Mouse (Mus musculus) liver, adult 2 months (tissue): ENCODE measurements around the gene 2610301B20Rik. TPM values are rescaled to one million over a fixed set of nuclear protein-coding genes. Genes with fewer than 3 reads are reported as not detected.

Source experiments
- DNase-seq: peaks from one replicate; pipeline ENCODE4 v3.0.0-alpha.2; 2011; ENCODE audit warnings: low read depth, low spot score; ENCODE audit errors: extremely low read depth
- H3K27ac ChIP-seq: fragments of 200-500 bp; replicated peaks from 2 replicates; pipeline ENCODE4 v1.5.1; 2012; ENCODE audit warnings: low read depth, mild to moderate bottlenecking, control low read depth, inconsistent platforms, low read length; ENCODE audit not compliant: insufficient read depth
- H3K27me3 ChIP-seq: fragments of 200-500 bp; 2 replicates; pipeline ENCODE4 v1.6.1; 2012; ENCODE audit warnings: mild to moderate bottlenecking, moderate library complexity, low read length, inconsistent platforms; ENCODE audit not compliant: control insufficient read depth, insufficient read depth
- H3K36me3 ChIP-seq: fragments of 200-500 bp; 2 replicates; pipeline ENCODE4 v1.6.1; 2012; ENCODE audit warnings: low read length, inconsistent platforms; ENCODE audit not compliant: control insufficient read depth, insufficient read depth
- H3K4me1 ChIP-seq: fragments of 200-500 bp; 2 replicates; pipeline ENCODE4 v1.6.1; 2011; ENCODE audit warnings: low read length; ENCODE audit not compliant: control insufficient read depth, insufficient read depth
- H3K4me3 ChIP-seq: fragments of 200-500 bp; 2 replicates; pipeline ENCODE4 v1.5.1; 2011; ENCODE audit warnings: low read depth, mild to moderate bottlenecking, control low read depth, low read length, moderate library complexity; ENCODE audit not compliant: insufficient read depth
- H3K79me2 ChIP-seq: fragments of 200-500 bp; 2 replicates; pipeline ENCODE4 v1.6.1; 2012; ENCODE audit warnings: inconsistent platforms, mild to moderate bottlenecking, low read length, moderate library complexity; ENCODE audit not compliant: control insufficient read depth, insufficient read depth
- H3K9ac ChIP-seq: fragments of 200-500 bp; 2 replicates; pipeline ENCODE4 v1.6.1; 2012; ENCODE audit warnings: low read depth, mild to moderate bottlenecking, control low read depth, inconsistent platforms, low read length
- CTCF ChIP-seq: fragments of 200-500 bp; IDR thresholded peaks from 2 replicates; pipeline ENCODE4 v1.5.1; 2011; ENCODE audit warnings: low read depth, low read length, control low read depth
- POLR2A ChIP-seq: fragments of 200-500 bp; IDR thresholded peaks from 2 replicates; pipeline ENCODE4 v1.6.1; 2011; ENCODE audit warnings: low read length, control low read depth; ENCODE audit not compliant: insufficient read depth; ENCODE audit errors: extremely low read depth
- WGBS: fragments of 180-500 bp; shearing (Covaris S2); methylation state at CpG from one replicate; pipeline ENCODE4 v1.1.7; 2018; 5-methylcytosine and 5-hydroxymethylcytosine counted together
- polyA plus RNA-seq: library from polyadenylated mRNA; depleted of rRNA; stranded (reverse); fragments of >200 nt; gene quantifications from 2 replicates; pipeline ENCODE4 v1.2.3, GENCODE M21; 2012
- total RNA-seq: library from RNA; depleted of rRNA; stranded (reverse); fragments of >200 nt; gene quantifications from 2 replicates; pipeline ENCODE4 v1.2.3, GENCODE M21; 2014

The 2610301B20Rik gene
- total and polyA plus RNA-seq, 2 experiments = 1.9 to 2.7 TPM

DNA sequence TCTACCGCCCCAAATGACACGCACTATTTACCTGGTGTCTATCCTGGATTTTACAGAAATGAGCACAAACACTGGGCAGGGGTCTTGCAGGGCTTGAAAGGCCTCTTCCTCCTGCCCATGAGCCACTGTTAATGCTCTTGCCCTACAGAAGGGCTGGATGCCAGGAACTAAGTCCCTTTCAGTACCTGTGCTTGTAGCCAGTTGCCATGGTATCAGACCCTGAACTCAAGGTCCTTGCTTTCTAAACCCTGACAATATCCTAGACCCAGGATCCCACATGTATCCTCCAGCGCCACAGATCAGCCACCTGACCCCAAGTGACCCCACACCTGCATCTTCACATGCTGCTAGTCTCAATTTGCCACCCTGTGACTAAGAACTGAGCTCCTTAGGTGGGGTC lies 39.1 kb downstream of the 2610301B20Rik start:
- H3K27ac ChIP-seq = no peak overlapping the region
- no peak overlapping the region for H3K9ac ChIP-seq
- no peaks in the 10 kb centered on the region for H3K36me3 ChIP-seq
- TF ChIP-seq CTCF (no peak), POLR2A (no peak)
- WGBS = 97% methylated on average over 3 of the region's 3 CpGs
- DNase-seq = no peak
- no peaks in the 10 kb centered on the region for H3K79me2 ChIP-seq
- no peak overlapping the region for H3K4me3 ChIP-seq
- no peaks in the 10 kb centered on the region for H3K4me1 ChIP-seq
- no peaks in the 10 kb centered on the region for H3K27me3 ChIP-seq

DNA sequence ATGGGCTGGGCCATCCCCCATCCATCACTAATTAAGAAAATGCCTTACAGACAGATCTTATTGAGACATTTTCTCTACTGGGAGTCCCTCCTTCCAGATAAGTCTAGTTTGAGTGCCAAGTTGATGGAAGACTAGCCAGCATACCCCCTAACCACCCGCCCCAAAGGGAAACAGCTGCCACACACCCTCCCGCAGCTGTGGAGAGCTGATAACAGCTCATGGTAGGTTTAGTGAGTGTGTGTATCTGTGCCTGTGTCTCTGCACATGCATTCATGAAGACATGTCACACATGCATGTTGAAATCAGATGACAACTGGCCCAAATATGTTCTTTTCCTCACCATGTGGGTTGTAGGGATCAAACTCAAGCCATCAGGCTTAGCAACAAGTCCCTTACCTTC lies 40.5 kb downstream of the 2610301B20Rik start:
- H3K79me2 ChIP-seq = no peaks in the 10 kb centered on the region
- no peaks in the 10 kb centered on the region for H3K27me3 ChIP-seq
- DNase-seq = no peak
- no peak overlapping the region for H3K4me3 ChIP-seq
- H3K27ac ChIP-seq = no peak overlapping the region
- 88% methylated on average over 2 of the region's 2 CpGs for WGBS
- TF ChIP-seq POLR2A (no peak), CTCF (no peak)
- H3K4me1 ChIP-seq = no peaks in the 10 kb centered on the region
- no peak overlapping the region for H3K9ac ChIP-seq
- no peaks in the 10 kb centered on the region for H3K36me3 ChIP-seq

DNA sequence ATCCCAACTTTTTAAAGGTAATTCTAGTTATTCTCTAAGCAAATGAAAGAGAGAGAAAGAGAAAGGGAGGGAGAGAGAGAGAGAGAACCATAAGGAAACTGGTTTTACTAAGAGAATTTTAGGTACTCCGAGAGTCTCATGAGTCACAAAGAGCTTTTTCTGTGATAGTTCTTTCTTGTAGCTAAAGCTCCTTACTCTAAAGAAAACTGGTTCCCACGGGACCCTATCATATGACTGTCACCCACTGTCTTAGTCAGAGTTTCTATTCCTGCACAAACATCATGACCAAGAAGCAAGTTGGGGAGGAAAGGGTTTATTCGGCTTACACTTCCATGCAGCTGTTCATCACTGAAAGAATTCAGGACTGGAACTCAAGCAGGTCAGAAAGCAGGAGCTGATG lies 41.0 kb downstream of the 2610301B20Rik start:
- no peak for DNase-seq
- H3K36me3 ChIP-seq = no peaks in the 10 kb centered on the region
- no peak overlapping the region for H3K9ac ChIP-seq
- H3K27me3 ChIP-seq = no peaks in the 10 kb centered on the region
- WGBS = 91% methylated on average over 3 of the region's 3 CpGs
- H3K4me1 ChIP-seq = no peaks in the 10 kb centered on the region
- H3K4me3 ChIP-seq = no peak overlapping the region
- no peak for TF ChIP-seq CTCF
- TF ChIP-seq POLR2A = no peak
- no peaks in the 10 kb centered on the region for H3K79me2 ChIP-seq
- H3K27ac ChIP-seq = no peak overlapping the region

DNA sequence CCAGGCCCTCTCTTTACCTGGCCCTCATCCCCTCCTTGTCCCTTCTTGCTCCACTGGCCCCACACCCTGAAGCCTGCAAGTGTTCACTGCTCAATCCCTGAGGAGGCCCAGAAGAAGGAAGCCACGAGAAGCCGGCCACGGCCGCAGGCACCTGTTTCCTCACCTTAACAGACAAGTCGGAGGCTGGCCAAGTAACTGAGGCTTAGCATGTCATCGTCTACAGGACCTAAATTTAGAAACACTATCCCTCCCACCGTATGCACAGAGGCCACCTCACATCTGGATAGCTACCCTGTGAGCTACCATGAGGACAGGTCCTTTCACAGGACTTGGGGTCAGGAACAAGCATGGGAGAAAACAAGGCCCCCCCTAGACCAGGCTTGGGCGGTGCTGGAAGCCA lies 44.1 kb downstream of the 2610301B20Rik start:
- Histone ChIP-seq H3K79me2 (no peaks in the 10 kb centered on the region), H3K4me1 (peaks cover 2% of the 10 kb centered on the region), H3K4me3 (no peak overlapping the region), H3K27me3 (no peaks in the 10 kb centered on the region), H3K36me3 (no peaks in the 10 kb centered on the region), H3K9ac (no peak overlapping the region), H3K27ac (no peak overlapping the region)
- 94% methylated on average over 8 of the region's 8 CpGs for WGBS
- no peak for TF ChIP-seq POLR2A
- TF ChIP-seq CTCF = no peak
- no peak for DNase-seq

DNA sequence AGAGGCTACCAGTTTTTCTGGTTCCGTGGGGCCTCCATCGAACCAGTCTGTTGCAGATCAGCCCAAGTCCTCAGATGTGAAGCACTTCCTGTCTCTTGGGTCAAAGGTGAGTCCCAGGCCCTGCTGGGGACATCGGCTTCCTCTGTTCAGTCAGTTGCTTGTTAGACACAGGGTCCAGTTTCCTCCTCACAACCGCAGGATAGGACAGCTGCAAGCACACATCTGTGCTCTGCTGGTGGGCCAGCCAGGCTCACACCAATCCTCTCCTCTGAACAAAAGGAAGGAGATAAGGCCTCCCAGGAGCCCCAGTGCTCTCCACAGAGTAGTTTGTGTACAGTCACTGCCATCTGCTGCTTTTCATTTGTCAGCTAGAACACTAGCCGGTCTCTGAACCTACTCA lies 44.8 kb downstream of the 2610301B20Rik start:
- H3K27me3 ChIP-seq = no peaks in the 10 kb centered on the region

DNA sequence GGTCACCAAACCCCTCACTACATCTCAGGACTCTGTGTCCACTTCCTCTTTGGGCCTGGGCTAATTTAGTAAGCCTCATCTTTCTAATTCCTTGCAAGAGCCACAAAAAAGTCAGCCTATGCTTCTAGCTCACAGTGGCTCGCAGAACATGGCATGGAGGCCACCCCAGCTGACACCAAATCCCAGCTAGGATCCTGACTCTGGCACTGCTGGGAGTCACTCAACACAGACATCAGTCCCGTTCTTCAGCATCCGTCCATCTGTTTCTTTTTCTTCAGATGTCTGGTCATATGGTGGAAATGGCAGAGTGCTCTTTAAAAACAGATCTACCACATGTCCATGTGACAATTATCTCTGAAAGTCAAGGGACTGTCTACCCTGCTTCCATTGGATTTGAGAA lies 45.2 kb downstream of the 2610301B20Rik start:
- Histone ChIP-seq H3K4me1 (peaks cover 10% of the 10 kb centered on the region), H3K27me3 (no peaks in the 10 kb centered on the region), H3K79me2 (no peaks in the 10 kb centered on the region), H3K36me3 (no peaks in the 10 kb centered on the region), H3K27ac (no peak overlapping the region), H3K9ac (no peak overlapping the region), H3K4me3 (no peak overlapping the region)
- DNase-seq = no peak
- TF ChIP-seq POLR2A = no peak
- TF ChIP-seq CTCF = no peak
- 94% methylated on average over 3 of the region's 3 CpGs for WGBS

More for the DNA sequence above, 44.8 kb downstream of the 2610301B20Rik start:
- no peak for TF ChIP-seq POLR2A
- no peak for TF ChIP-seq CTCF
- H3K79me2 ChIP-seq = no peaks in the 10 kb centered on the region
- WGBS = 59% methylated on average over 5 of the region's 5 CpGs
- H3K27ac ChIP-seq = no peak overlapping the region
- peaks cover 8% of the 10 kb centered on the region for H3K4me1 ChIP-seq
- DNase-seq = no peak
- H3K36me3 ChIP-seq = no peaks in the 10 kb centered on the region
- H3K9ac ChIP-seq = no peak overlapping the region
- H3K4me3 ChIP-seq = no peak overlapping the region
